Mouse (Mus musculus) T-helper 1 cell (primary cell): ENCODE measurements at regions not wholly inside any gene's neighbourhood (a gene's known extent, or its start where the extent isn't known, plus 50 kb on each side); places are given as distances from the start of the nearest gene placed in this dataset.

Experiments used
- in situ Hi-C: fragments of 300-600 bp; cut with MboI, MseI; formaldehyde crosslinking; loops from one replicate; pipeline ENCODE4 v1.15.1; 2025; ENCODE audit warnings: high pct_unique_total_duplicates

GRCm38 (mm10) chr1:154080505-154081380, 120.2 kb upstream of the Zfp648 start:
- in situ Hi-C loops, result no loop called here

DNA sequence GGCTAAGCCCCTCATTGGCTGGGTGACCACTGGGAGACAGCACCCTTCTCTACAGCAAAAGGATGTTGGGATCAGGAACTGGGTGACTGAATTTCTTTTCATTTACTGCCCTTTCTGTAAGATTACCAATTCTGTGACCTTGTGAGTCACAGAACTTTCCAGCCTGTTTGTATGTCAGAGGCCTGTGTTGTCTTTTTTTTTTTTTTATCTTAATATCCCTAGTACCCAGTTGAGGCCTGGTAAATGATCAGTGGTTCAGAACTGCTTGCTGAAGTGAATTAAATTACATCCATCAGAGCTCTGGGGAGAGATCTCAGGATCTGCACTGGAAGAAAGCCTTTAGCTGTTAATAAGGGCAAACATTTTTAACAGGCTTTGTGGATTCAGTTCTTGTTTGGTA, 114.8 kb upstream of the Zfp648 start:
- in situ Hi-C loops, result no loop called here

GRCm38 (mm10) chr1:154089815-154090214, 111.2 kb upstream of the Zfp648 start:
- in situ Hi-C loops, result no loop called here

DNA sequence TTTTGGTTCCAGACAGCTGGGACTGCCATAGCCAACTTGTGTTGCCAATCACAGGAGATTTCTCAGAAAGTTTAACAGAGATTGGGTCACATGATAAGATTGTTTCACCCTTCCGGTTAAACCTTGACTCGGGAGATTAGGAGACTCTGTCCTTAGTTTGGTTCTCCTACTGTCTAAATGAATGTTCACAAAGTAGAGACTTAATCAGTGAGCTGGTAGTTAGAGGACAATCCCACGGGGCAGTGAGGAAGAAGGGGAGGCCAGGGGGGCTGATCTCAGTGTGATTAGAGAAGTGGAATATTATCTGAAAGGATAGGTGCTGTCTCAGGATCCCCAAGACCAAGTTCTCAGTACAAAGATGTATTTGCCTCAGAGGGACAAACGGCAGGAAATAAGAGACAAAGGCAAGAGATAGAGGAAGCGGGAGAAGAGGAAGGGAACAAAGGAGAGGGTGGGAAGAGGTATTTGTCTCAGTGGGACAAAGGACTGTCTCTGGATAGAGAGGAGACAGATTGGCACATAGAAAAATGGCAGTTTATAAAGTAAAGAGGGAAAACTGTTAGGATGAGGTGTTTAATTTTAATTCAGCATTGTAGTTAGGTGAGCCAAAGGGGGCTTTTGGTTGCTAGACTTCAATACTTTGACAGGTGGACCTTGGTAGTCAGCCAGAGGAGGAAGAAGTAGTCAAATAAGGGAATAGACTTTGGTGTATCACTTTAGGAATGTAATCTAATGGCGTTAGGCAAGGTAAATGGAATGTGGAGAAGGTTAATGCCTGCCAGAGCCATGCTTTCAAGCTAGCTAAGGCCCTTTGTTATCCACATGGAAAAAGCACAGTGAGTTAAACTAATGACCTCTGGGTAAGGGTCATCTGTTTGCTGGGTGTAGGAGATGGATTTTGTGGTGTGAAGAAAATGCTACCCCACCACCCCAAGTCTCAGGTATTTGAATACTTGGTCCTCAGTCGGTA, 110.2 kb upstream of the Zfp648 start:
- in situ Hi-C loops, result no loop called here

- in situ Hi-C loops, result no loop called here
Observed at GRCm38 (mm10) chr1:154093549-154093948, 107.4 kb upstream of the Zfp648 start.

DNA sequence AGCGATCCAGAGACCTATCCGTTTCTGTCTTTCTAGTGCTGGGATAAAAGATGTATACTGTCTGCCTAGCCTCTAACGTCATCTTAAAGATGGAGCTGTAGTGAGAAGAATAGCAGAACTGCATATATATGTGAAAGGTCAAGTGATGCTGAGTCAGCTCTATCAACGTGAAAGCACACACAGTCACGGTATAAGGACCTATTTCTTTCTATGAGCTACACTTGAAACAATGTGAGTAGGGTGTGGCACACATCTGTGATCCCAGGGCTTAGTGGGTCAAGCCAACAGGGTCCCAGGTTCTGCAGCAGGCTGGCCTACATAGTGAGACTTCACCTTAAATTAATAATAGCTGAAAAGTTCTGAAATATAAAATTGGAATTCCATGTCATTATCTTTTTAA, 106.6 kb upstream of the Zfp648 start:
- in situ Hi-C loops, result no loop called here

DNA sequence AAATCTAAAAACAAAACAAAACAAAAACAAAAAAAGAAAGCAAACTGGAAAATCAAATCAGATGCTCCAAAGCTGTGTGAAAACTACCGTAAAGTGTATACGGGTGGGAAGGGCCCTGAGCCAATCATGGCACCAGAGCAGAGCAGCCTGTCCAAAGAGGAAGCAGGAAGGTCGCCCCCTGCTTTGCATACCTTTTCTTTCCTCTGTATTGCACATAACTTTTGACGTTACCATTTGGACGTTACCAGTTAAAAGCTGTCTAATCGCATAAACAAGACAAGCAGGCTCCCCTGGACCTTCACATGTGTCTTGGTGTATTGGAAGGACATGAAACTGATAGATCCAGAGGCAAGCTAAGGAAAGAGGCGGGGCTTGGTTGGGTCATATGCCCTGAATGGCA, 104.9 kb upstream of the Zfp648 start:
- in situ Hi-C loops, result no loop called here

DNA sequence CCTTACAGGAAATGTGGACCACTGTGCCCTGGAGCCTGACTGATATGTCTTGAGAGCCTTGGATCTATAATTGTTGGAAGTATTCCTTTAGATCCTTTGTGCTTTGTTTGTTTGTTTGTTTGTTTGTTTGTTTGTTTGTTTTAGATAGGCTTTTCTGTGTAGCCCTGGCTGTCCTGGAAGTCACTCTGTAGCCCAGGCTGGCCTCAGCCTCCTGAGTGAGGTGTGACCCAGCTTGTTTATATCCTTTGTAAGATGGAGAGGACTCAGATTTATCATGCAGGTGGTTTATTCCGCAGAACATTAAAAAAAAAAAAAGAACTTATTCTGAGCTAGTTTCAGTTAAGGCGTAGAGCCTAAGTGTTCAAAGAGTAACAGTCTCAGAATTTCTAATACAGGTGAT, 104.1 kb upstream of the Zfp648 start:
- in situ Hi-C loops, result no loop called here

- in situ Hi-C loops, result no loop called here
Observed at GRCm38 (mm10) chr1:154097656-154098055, 103.3 kb upstream of the Zfp648 start.

- in situ Hi-C loops, result no loop called here
Observed at GRCm38 (mm10) chr1:154100556-154100955, 100.4 kb upstream of the Zfp648 start.

DNA sequence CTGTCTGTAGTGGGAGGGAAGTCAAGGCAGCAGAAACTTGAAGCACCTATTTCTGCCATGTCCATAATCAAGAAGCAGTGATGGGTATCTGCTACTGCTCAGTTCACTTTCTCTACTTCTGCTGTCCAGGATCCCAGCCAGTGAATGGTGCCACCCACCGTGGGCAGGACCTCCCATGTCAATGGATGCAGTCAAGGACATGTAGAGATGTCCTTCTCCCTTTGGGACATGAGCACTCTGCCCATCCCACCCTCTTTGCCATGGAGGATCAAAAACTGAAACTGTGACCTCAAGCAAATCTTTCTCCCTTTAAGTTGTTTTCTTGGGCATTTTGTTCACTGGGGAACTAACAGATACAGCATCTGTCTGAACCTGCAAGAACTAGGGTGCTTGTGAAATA, 99.6 kb upstream of the Zfp648 start:
- in situ Hi-C loops, result no loop called here

DNA sequence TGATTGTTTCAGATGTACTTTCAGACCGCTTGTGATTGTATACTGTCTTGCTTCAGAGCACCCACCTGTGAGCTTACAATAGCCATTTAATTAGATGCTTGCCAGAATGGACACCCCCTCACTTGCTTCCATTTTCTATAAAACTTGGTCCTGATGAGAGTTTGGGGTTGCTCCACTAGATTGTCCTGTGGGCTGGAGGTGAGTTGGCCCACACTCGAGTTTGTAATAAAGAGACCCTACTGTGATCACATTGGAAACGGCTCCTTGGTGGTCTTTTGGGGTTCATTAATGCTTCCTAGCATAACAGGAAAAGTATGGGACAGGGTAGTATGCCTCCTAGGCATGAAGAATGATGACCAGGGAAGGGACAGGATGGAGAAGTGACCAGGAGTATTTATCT, 98.8 kb upstream of the Zfp648 start:
- in situ Hi-C loops, result no loop called here

DNA sequence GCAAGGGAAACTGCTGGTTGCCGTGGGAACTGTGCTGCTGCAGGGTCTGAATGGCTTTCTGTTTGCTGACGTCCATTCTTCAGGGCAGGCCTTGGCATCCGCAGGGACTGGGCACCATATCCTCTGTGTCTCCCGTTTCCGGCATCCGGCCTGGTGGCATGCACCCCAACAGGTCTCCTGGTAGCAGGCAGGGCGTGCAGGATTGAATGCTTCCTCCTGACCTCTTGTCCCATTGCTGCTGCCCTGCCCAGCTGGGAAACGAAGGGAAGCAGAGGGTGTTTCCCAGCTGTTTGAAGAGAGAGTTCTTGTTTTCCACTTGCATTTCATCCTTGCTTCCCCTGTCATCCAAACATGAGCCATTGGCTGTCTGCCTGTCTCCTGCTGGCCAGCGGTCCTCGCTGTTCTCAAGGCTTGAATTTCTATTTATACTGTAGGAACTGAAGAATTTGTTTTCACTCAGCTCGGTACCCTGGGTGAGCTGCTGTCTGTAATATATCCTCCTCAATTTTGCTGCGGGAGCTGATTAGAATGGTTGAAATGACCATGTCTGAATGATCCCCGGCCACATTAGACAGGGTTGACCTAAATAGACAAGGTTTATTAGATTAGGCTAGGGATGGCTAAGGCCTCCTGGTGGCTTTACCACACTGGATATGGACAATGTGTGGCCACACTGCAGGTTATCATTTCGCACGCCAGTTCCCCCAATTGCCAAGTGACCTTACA, 98.0 kb upstream of the Zfp648 start:
- in situ Hi-C loops, result no loop called here

DNA sequence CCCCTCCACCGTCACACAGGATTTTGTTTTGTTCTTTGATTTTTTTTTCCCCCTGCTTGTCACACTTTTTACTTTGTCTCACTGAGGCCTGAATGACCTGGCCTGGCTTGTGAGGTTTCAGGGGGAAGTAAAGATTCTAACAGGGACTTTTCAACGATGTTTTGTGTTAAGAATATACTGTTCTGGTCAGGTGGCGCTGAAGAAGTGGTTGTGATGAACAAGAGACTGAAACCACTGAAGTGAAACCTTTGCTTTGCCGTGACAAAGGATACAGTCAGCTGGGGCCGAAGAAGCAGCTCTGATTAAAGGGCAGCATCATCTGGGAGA, 97.4 kb upstream of the Zfp648 start:
- in situ Hi-C loops, result no loop called here

GRCm38 (mm10) chr1:154104006-154104600, 96.9 kb upstream of the Zfp648 start:
- in situ Hi-C loops, result no loop called here

- in situ Hi-C loops, result no loop called here
Observed at GRCm38 (mm10) chr1:154104779-154105178, 96.2 kb upstream of the Zfp648 start.

GRCm38 (mm10) chr1:154112500-154112899, 88.5 kb upstream of the Zfp648 start:
- in situ Hi-C loops, result no loop called here

- in situ Hi-C loops, result no loop called here
Observed at GRCm38 (mm10) chr1:154113291-154114050, 87.5 kb upstream of the Zfp648 start.

DNA sequence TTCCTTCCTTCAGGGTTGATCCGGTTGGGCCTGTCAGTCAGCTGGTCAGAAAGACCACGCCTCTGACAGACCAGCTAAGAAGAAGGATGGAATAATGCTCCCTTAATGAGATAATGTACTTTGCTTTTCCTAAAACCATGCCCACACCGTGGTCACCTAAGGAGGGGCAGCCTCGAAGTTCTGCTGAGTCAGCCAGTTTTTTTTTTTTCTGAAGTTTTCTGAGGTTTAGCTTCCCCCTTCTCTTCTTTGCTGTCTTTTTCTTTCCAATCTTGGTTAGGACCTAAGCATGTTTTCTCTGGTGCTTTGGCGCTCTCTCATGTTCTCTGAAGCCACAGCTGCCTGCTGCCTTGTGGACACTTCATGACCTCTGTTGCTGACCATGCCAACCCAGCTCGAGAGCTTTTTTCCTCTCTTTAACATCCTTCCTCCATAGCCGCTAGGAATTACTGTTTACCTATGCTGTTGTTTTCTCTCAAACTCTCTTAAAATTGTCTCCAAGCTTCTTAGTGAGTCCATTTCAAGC, 84.7 kb upstream of the Zfp648 start:
- in situ Hi-C loops, result no loop called here

GRCm38 (mm10) chr1:154117346-154117687, 83.7 kb upstream of the Zfp648 start:
- in situ Hi-C loops, result no loop called here
